Mouse (Mus musculus) limb, embryonic 12.5 days (tissue): Measurements from ENCODE around the gene Amotl1. TPM values are rescaled to one million over a fixed set of nuclear protein-coding genes. Genes with fewer than 3 reads are reported as not detected.
"Not testable (repeated sequence)": the region's sequence is repeated elsewhere in the genome, so short reads cannot be mapped to it uniquely, and the experiment has no call there.

Experiments used
- ATAC-seq: fragments of 200-750 bp; cut with Nextera tagmentation; 2 replicates; pipeline ENCODE4 v1.8.0; 2017; ENCODE audit warnings: low read depth, moderate TSS enrichment; ENCODE audit not compliant: insufficient number of reproducible peaks, insufficient read depth, low FRiP score, low TSS enrichment
- H3K27ac ChIP-seq: fragments of 300-500 bp; sonication (generic); 2 replicates; pipeline ENCODE4 v1.5.1; 2016; ENCODE audit warnings: mild to moderate bottlenecking, moderate library complexity
- H3K27me3 ChIP-seq: fragments of 300-500 bp; sonication (generic); 2 replicates; pipeline ENCODE4 v1.6.1; 2016; ENCODE audit warnings: mild to moderate bottlenecking, moderate library complexity
- H3K36me3 ChIP-seq: fragments of 300-500 bp; sonication (generic); 2 replicates; pipeline ENCODE4 v1.6.1; 2016; ENCODE audit warnings: mild to moderate bottlenecking, moderate library complexity
- H3K4me1 ChIP-seq: fragments of 300-500 bp; sonication (generic); replicated peaks from 2 replicates; pipeline ENCODE4 v1.6.1; 2016
- H3K4me2 ChIP-seq: fragments of 300-500 bp; sonication (generic); 2 replicates; pipeline ENCODE4 v1.6.1; 2016; ENCODE audit warnings: mild to moderate bottlenecking, moderate library complexity
- H3K4me3 ChIP-seq: fragments of 300-500 bp; sonication (generic); replicated peaks from 2 replicates; pipeline ENCODE4 v1.5.1; 2016; ENCODE audit warnings: mild to moderate bottlenecking
- H3K9ac ChIP-seq: fragments of 300-500 bp; sonication (generic); replicated peaks from 2 replicates; pipeline ENCODE4 v1.6.1; 2016; ENCODE audit warnings: mild to moderate bottlenecking, moderate library complexity
- H3K9me3 ChIP-seq: fragments of 300-500 bp; sonication (generic); 2 replicates; pipeline ENCODE4 v1.6.1; 2016; ENCODE audit warnings: mild to moderate bottlenecking, moderate library complexity
- WGBS: fragments of 180-500 bp; shearing (Covaris S2); methylation state at CpG from one replicate; pipeline ENCODE4 v1.1.7; 2016; 5-methylcytosine and 5-hydroxymethylcytosine counted together
- polyA plus RNA-seq: library from polyadenylated mRNA; unstranded; fragments of >200 nt; fragmentation: Nextera tagmentation; extraction: Ambion mirVana; gene quantifications from 2 replicates; pipeline ENCODE4 v1.2.1, GENCODE M21; 2016

The Amotl1 gene
- 33.3 and 34.8 TPM in 2 replicates for polyA plus RNA-seq

GRCm38 (mm10) chr9:14644956-14645355, at the start of gene Amotl1:
Gene Amotl1, minus strand, starts transcription at chr9:14645056.
- Histone ChIP-seq H3K27me3 (no peaks in the 10 kb centered on the region), H3K27ac (no peak within 1 kb of the TSS), H3K9me3 (0 out of 2 replicates have a peak, but pooled peaks cover 3% of the 10 kb centered on the region), H3K4me2 (no peak within 1 kb of the TSS), H3K4me3 (no peak within 1 kb of the TSS), H3K36me3 (no peaks in the 10 kb centered on the region), H3K9ac (no peak within 1 kb of the TSS), H3K4me1 (peaks cover 34% of the 10 kb centered on the region)
- 53% methylated on average over 4 of the region's 4 CpGs for WGBS
- ATAC-seq, result no peak

GRCm38 (mm10) chr9:14689376-14690108, 44.7 kb upstream of the Amotl1 start:
- Histone ChIP-seq H3K27ac (no peak overlapping the region), H3K9me3 (no peaks in the 10 kb centered on the region), H3K4me2 (no peak overlapping the region), H3K36me3 (no peaks in the 10 kb centered on the region), H3K4me3 (no peak overlapping the region), H3K4me1 (peaks cover 2% of the 10 kb centered on the region; the same call in 1 of the 2 replicates), H3K9ac (no peak overlapping the region), H3K27me3 (no peaks in the 10 kb centered on the region)
- WGBS, result 78% methylated on average over 12 of the region's 12 CpGs
- ATAC-seq, result no peak

- Histone ChIP-seq H3K4me3 (no peak overlapping the region), H3K4me2 (no peak overlapping the region), H3K27ac (no peak overlapping the region), H3K4me1 (peaks cover 14% of the 10 kb centered on the region; the same call in 1 of the 2 replicates), H3K27me3 (no peaks in the 10 kb centered on the region), H3K9ac (no peak overlapping the region), H3K9me3 (no peaks in the 10 kb centered on the region), H3K36me3 (no peaks in the 10 kb centered on the region)
- ATAC-seq, result no peak
- WGBS, result 32% methylated on average over 4 of the region's 4 CpGs
These were observed 39.5 kb upstream of the Amotl1 start for GRCm38 (mm10) chr9:14684363-14684762.

GRCm38 (mm10) chr9:14682741-14683140, 37.9 kb upstream of the Amotl1 start:
- Histone ChIP-seq H3K4me2 (no peak overlapping the region), H3K27me3 (no peaks in the 10 kb centered on the region), H3K27ac (no peak overlapping the region), H3K36me3 (no peaks in the 10 kb centered on the region), H3K4me3 (no peak overlapping the region), H3K9me3 (no peaks in the 10 kb centered on the region), H3K9ac (no peak overlapping the region), H3K4me1 (peaks cover 14% of the 10 kb centered on the region; the same call in 1 of the 2 replicates)
- ATAC-seq, result no peak

GRCm38 (mm10) chr9:14680584-14680983, 35.7 kb upstream of the Amotl1 start:
- Histone ChIP-seq H3K4me1 (peaks cover 14% of the 10 kb centered on the region; the same call in 1 of the 2 replicates), H3K9me3 (no peaks in the 10 kb centered on the region), H3K27me3 (no peaks in the 10 kb centered on the region), H3K27ac (no peak overlapping the region), H3K9ac (no peak overlapping the region), H3K4me3 (no peak overlapping the region), H3K4me2 (no peak overlapping the region), H3K36me3 (no peaks in the 10 kb centered on the region)
- 68% methylated on average over 2 of the region's 2 CpGs for WGBS
- ATAC-seq, result no peak

GRCm38 (mm10) chr9:14675707-14676691, 31.1 kb upstream of the Amotl1 start:
- Histone ChIP-seq H3K4me2 (no peak overlapping the region), H3K4me3 (no peak overlapping the region), H3K9ac (no peak overlapping the region), H3K36me3 (no peaks in the 10 kb centered on the region), H3K27ac (no peak overlapping the region; the same call in 1 of the 2 replicates), H3K27me3 (no peaks in the 10 kb centered on the region), H3K4me1 (peaks cover 9% of the 10 kb centered on the region), H3K9me3 (no peaks in the 10 kb centered on the region)
- 68% methylated on average over 9 of the region's 9 CpGs for WGBS
- ATAC-seq, result peak; percentile 64; the same call in 1 of the 2 replicates

GRCm38 (mm10) chr9:14674506-14674905, 29.6 kb upstream of the Amotl1 start:
- H3K4me1 ChIP-seq, result peaks cover 9% of the 10 kb centered on the region
- no peaks in the 10 kb centered on the region for H3K27me3 ChIP-seq
- H3K4me2 ChIP-seq, result no peak overlapping the region
- ATAC-seq, result no peak
- no peak overlapping the region for H3K27ac ChIP-seq
- 86% methylated on average over 8 of the region's 8 CpGs for WGBS
- H3K9me3 ChIP-seq, result no peaks in the 10 kb centered on the region
- no peak overlapping the region for H3K9ac ChIP-seq
- H3K4me3 ChIP-seq, result no peak overlapping the region
- H3K36me3 ChIP-seq, result no peaks in the 10 kb centered on the region

- H3K36me3 ChIP-seq, result no peaks in the 10 kb centered on the region
- H3K27ac ChIP-seq, result peak overlapping the region; percentile 68
- H3K9me3 ChIP-seq, result no peaks in the 10 kb centered on the region
- WGBS, result 20% methylated on average over 4 of the region's 4 CpGs
- H3K9ac ChIP-seq, result no peak overlapping the region
- H3K4me2 ChIP-seq, result no peak overlapping the region
- H3K27me3 ChIP-seq, result no peaks in the 10 kb centered on the region
- peaks cover 9% of the 10 kb centered on the region for H3K4me1 ChIP-seq
- no peak overlapping the region for H3K4me3 ChIP-seq
- 0 out of 2 replicates have a peak, but pooled peaks have one; percentile 44 for ATAC-seq
These were observed 28.3 kb upstream of the Amotl1 start for GRCm38 (mm10) chr9:14673109-14673508.

- not testable (repeated sequence) for H3K4me1 ChIP-seq, H3K9me3 ChIP-seq, H3K4me3 ChIP-seq, H3K27ac ChIP-seq, ATAC-seq, H3K9ac ChIP-seq, H3K36me3 ChIP-seq, H3K27me3 ChIP-seq, H3K4me2 ChIP-seq
- 64% methylated on average over 5 of the region's 5 CpGs for WGBS
These were observed 27.1 kb upstream of the Amotl1 start for GRCm38 (mm10) chr9:14671965-14672364.

- Histone ChIP-seq H3K27ac (no peak overlapping the region), H3K4me3 (no peak overlapping the region), H3K27me3 (no peaks in the 10 kb centered on the region), H3K9me3 (no peaks in the 10 kb centered on the region), H3K4me2 (no peak overlapping the region), H3K9ac (no peak overlapping the region), H3K36me3 (no peaks in the 10 kb centered on the region), H3K4me1 (peaks cover under 1% of the 10 kb centered on the region)
- WGBS, result 85% methylated on average over 3 of the region's 3 CpGs
- ATAC-seq, result no peak
These were observed 23.5 kb upstream of the Amotl1 start for GRCm38 (mm10) chr9:14668382-14668781.

GRCm38 (mm10) chr9:14666071-14666470, 21.2 kb upstream of the Amotl1 start:
- Histone ChIP-seq H3K4me1 (no peaks in the 10 kb centered on the region), H3K27me3 (no peaks in the 10 kb centered on the region), H3K4me2 (no peak overlapping the region), H3K4me3 (no peak overlapping the region), H3K9ac (no peak overlapping the region), H3K9me3 (no peaks in the 10 kb centered on the region), H3K36me3 (no peaks in the 10 kb centered on the region), H3K27ac (no peak overlapping the region)
- no peak for ATAC-seq
- WGBS, result 88% methylated on average over 3 of the region's 3 CpGs
